Mouse (Mus musculus) left cerebral cortex, postnatal 36 days (tissue): ENCODE measurements at regions not wholly inside any gene's neighbourhood (a gene's known extent, or its start where the extent isn't known, plus 50 kb on each side); places are given as distances from the start of the nearest gene placed in this dataset.
"Not testable (repeated sequence)": the region's sequence is repeated elsewhere in the genome, so short reads cannot be mapped to it uniquely, and the experiment has no call there.

Experiments used
- DNase-seq, 2 experiments: peaks; one replicate each; pipeline ENCODE4 v3.0.0; 2021 to 2022; ENCODE audit warnings: low spot score in 2 of 2, mixed read lengths in 1 of 2
- intact Hi-C: fragments of 180-260 bp; cut with DNase I; formaldehyde crosslinking; loops from one replicate; pipeline ENCODE4 v1.15.1; 2025

DNA sequence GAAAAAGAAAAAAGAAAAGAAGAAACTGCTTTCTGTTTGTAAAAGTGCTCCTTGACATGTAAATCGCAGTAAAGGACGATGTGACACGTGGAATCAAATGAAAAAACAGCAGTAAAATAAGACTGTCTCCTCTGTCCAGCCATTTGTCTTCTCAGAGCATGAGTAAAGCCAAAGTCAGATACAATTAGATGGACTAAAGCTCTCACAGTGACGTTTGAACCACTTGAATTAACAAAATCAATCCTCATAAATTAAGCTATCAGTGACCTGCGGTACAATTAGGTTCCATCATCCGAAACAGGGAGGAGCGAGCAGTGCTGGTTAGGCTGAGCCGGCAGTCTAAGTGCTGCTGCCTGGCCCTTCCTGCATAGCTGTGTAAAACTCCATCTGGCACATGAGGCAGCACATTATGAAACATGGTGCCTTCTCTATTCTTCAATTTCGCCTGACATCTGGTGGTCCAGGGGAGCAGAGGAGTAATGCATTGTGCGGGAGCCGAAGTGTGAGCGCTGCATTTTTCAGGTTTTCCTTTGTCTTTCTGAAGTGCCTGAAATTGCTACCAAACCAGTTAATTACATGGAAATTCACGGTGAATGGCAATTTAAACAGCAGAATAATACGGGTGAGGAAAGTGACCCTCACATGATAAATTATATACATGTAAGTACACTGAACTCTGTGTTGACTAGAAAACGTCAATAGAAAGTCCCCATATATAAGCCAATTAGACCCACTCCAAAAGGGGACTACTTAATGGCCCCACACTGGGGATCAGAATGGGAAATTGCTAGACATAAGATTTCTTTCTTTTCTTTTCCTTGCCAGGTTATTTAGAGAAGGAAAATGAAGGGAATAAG, 118.1 kb downstream of the Mmrn1 start:
- intact Hi-C loops = no loop called here
- DNase-seq = peak; percentile 8 to 30

DNA sequence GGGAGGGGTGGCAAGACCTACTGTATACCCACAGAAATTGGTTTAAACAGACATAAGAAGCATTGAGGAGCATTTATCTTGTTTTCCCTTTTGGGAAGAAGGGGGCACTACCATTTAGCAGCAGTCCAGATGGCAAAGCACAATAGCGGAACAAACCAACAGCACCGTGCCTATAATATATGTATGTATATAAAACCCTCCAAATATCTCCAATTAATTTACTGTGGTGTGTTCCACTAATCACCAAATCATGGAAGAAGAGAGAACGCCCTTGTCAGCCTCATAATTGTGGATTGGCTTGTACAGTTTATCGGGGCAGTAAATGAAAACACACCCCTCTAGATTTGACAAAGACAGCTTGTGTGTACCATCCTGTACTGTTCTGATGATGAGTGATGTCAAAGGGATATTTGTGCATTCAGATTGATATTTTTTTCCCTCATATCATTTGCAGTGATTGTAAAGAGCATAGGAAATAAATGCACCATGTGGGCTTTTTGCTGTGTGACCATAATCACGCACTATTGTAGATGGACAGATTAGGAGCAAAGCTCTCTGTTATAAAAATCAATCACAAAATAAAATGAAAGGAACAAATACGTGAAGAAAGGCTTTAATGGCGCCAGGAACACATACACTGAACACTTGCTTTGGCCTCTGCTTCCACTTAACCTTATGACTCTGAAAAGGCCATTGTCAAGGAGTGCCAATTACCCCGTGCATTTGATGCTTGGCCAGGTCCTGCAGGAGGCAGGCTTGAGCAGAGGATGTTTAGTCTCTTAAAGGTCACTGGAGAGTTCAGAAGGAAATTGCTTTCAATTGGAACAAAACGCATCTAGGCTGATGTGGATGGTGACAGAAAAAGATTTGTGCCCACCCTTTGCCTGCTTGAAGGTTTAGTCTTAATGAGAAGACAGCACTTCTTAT, 119.0 kb downstream of the Mmrn1 start:
- no peak for DNase-seq
- intact Hi-C loops = no loop called here

DNA sequence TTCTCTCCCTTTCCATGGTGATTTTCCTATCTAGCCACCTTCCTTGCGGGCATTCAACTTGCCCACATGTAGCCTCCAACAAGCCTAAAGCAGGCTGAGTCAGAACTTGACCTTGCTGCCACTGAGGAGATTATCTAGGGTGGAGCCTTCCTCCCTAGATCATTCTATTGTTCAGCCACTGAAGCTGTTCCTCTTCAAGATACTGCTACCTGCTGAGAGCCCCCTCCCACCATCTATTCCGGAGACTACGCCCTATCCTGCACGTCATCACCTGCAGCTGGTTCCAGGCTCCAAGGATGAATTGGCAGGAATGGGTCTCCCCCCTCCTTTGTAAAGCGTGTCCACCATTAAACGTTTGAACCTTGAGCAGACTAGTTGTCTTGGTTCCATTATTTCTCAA, 122.9 kb downstream of the Mmrn1 start:
- DNase-seq, intact Hi-C loops: not testable (repeated sequence)

DNA sequence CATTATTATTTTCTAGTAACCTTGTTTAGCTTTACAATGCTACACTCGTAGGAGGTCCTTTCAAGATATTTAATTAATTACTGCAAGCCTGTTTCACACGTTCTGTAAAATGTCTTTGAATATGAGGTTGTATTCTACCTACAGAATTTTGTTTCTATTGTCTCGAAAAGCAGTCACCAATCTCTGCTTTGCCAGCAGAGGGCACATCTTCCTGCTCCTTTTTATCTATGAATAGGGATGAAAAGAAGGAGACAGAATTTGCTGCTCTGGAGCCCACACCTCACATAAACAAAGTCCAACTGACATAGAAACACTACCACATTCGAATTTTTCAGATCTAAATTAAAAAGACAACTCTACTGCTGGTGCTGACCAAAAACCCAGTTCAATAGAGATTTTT, 117.0 kb upstream of the Ccser1 start:
- intact Hi-C loops = loop anchor here (2.0 to 5.0 kb wide), 2 partner anchors 119 to 238 kb away; partner anchors contain the start of gene Ccser1
- DNase-seq = peak in 1 of 2 experiments; percentile 6

DNA sequence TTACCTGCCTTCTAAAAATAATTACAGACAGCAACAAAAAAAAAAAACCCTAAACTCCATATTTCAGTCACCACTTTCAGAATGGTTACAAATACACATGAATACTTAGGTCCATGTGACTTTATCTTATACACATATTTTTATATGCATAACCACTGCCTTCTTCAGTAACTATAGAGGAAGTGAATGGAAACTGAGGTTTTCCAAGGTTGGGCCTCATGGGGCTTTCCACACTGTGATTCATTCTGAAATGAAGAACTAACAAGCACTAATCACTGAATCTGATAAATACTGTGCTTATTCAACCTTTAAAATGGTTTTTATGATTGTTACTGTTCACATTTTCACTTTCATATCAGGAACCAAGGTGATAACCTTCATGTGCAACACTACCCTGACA, 114.4 kb upstream of the Ccser1 start:
- intact Hi-C loops = no loop called here
- no peak for DNase-seq

DNA sequence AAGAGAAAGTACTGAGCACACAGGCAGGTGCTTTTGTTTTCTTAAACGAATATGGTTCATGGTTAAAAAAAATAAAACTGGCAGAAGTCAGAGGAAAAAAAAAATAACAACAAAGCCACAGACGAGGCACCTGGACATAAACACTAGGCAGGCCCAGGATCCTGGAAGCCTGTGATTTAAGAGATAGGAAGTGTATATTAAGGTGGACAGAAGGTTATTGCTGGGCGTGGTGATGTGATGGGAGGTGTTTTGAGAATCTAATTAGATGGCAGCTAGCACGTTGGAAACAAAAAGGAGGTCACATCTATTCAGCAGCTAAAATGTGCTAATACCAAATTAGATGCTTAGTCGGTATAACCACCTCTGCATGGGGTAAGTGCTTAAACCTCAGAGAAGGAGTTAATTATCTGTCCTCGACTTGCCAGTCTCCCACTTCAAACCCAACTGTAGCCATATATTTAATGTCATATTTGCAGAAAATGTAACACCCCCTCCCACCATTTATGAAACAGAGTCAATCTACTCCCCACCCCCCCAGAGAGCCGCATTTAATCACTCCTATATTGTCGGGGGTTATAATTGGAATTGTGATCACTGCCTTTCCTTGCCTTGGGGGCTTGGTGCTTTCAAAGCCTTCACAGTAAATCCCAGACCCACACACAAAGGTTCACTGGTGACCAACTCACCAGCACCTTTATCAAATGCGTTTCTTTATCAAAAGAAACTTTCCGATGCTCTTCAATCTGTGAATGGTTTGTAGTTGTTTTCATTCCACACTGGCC, 113.4 kb upstream of the Ccser1 start:
- DNase-seq = no peak
- intact Hi-C loops = no loop called here

DNA sequence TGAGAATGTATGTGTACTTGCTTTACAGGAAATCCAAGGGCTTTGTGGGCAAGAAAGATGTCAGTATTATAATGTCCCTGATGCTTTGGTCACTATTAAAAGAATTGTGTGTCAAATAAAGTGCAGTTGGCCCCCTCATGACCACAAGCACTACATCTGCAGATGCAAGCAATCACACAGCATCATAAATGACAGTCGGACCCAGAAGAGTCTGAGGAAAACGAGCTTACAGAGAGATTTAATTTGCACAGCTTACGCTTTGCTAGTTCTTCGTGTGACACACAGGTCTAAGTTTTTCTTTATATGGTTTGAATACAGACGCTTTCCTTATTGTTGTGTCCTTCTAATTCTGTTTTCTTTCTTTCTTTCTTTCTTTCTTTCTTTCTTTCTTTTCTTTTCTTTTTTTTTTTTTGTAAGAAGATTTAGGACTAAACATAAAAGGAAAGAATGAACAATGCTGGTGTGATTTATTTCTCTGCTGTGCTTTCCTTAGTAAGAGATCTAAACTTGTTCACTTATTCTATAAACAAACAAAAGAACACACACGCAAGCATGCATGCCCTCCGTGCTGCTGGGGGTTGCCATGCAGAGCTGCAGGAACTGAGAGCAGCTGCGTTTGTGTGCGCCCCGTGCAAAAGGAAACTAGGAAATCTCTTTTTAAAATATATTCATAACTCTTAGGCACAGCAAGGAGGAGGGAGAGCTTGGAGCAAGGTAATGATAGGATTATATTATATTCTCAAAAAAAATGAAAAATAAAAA, 112.6 kb upstream of the Ccser1 start:
- intact Hi-C loops = no loop called here
- DNase-seq = no peak

DNA sequence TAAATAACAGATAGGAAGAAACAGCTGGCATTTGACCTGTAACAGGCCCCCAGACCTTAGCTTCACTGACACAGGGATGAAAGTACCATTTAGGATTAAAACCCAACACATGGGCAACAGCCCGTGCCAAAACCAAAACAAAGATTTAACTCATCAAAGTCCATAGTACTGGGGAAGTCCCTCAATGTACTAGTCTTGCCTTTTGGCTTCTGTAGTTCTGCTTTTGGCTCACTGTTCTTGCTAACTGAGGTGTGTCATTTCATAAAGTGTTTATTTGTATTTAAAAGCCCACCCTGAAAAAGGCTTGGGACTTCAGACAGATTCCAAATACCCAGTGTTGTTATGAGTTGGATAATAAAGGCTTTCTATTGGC, 112.0 kb upstream of the Ccser1 start:
- DNase-seq = no peak
- intact Hi-C loops = no loop called here

DNA sequence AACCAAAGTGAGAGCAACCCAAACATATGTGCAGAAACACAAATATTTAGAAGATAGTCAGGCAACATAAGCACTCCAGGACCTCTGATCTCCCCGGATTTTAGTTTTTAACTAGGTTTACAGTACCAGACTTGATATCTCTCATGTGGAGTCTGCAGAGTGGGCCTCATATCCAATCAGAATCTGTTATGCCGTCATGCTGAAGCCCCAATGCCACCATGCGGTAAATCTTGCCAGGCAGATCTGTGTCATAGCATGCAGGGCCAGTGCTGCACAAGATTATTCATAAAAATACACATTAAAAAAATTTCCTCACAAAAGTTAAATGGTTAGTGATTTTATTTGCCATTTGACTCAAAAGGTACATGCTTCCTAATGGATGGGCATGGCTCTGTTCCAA, 106.9 kb upstream of the Ccser1 start:
- intact Hi-C loops = no loop called here
- DNase-seq = no peak

DNA sequence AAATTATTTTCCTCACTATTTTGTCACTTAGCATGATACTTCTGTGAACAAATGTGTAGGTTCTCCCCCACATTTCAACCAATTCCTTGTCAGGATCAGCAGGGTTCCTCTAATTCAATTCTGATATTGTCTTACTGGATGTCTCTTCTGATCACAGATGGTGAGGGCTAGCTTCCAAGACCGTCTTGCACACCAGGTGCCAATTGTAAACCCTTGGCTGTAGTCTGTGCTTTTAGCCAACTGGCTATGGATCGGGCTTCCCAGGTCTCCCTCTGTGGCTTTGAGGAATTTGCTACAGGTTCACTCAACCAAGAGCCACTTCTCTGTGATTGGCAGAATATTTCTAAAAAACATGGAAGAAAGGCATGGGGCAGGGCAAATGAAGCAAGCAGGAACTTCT, 106.3 kb upstream of the Ccser1 start:
- no peak for DNase-seq

DNA sequence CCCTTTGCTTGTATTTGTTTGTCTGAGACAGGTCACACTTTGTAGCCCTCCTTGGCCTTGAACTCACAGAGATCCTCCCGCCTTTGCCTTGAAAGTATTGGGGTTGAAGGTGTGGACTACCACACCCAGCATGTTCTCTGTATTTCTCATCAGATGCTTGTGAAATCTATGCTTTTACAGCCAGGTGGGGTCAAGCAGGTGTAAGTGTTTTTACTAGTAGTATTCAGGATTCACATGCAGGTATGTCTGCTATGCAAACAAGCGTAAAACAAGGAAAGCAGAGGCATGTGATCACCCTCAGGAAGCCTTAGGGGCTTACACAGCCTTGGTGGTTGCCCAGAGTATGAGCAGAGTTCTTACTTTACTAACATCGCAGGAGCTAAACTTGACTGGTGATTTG, 105.4 kb upstream of the Ccser1 start:
- intact Hi-C loops = no loop called here
- DNase-seq = no peak

More for the DNA sequence above, 106.3 kb upstream of the Ccser1 start:
- intact Hi-C loops = no loop called here

DNA sequence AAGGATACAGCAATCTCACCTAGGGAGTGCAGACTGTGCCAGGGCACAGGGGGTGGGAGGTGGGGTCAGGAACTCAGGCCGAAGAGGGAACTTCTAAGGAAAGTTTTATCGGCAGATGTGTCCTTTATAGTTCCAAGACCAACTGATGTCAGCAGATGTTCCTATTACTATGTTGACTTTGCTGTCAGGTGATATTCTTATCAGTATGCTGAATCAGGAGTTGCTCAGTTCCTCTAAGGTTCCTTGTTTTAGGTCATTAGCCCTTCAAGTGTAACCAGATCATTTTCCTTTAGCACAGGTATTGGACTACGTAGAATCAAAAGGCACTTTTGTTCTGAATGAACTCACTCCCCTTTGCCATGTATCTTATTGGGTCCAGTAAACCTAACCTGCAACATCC, 101.6 kb upstream of the Ccser1 start:
- intact Hi-C loops = no loop called here
- no peak for DNase-seq

DNA sequence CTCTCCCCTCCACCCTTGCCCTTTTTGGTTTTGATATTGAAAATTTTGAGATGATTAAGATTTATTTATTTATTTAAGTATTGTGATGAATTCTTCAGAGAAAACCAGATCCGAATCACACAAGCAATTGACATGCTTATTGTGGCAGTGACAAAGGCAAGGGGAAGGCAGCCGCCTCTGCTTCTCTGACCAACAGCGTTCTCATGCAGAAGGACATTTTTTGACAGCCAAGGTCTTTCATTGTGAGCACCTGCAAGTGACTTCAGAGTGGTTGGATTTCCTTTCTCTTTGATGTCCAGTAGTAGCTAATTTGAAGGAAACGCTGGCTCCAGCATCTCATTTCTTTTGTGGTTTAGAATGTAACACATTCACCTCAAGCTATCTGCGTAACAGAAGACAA, 99.5 kb upstream of the Ccser1 start:
- intact Hi-C loops = no loop called here
- DNase-seq = no peak

DNA sequence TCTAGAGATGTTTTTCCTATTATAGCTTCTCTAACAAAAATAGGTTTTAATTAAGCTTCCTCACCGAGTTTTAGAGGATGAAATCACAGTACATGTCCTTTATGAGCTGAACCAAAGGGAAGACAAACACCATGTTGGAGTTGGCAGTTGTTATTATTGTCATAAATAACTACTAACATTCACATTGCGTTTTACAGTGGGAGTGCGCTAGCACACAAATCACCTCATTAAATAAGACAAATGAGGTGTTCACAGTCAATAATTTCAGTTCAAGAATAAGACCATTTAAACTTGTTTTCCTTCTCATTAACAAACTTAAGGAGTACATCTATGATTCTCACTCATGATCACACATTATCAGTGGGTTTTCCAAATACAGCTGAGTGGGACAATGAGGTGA, 96.8 kb upstream of the Ccser1 start:
- intact Hi-C loops = no loop called here
- DNase-seq = no peak

DNA sequence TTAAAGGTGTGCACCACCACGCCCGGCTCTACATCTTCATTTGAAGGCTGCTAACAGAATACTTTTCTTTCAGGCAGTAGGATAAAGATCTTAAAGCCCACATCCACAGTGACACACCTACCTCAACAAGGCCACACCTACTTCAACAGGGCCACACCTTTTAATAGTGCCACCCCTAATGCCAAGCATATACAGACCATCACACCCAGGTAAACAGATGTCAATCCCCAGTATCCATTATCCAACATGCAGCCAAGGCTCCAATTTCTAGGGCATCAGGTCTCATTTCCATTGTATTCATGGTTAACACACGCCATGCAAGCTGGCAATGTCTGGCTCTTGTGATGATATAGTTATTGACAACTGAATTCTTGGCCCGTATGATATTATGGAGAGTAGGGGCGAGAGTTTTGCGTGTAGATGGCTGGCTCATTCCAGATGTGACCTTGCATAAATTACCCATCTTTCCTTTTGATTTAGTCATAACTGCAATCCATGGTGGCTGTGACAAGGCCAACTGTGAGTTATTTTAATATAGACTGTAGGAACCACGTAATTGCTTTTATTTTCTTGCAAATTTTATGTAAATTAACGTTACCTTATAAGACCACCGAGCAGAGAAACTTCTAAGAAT, 80.7 kb upstream of the Ccser1 start:
- intact Hi-C loops = no loop called here
- DNase-seq = no peak

DNA sequence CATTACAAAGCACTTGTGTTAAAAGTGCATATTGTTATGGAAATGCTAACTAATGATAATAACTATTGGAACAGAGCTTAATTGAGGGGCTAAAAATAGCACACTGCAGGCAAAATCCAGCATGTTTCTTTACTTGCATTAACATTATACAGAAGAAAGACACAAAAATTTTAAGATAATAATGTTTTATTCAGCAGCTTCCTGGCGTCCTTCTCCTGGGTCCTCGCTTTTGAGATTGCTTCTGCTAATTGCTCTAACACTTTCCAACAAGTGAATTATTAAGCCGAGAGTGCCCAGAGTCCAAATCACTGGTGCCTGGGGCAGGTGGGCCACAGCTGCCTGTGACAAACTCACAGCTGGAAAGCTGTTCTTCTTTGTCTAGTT, 80.2 kb upstream of the Ccser1 start:
- no peak for DNase-seq
- intact Hi-C loops = no loop called here

DNA sequence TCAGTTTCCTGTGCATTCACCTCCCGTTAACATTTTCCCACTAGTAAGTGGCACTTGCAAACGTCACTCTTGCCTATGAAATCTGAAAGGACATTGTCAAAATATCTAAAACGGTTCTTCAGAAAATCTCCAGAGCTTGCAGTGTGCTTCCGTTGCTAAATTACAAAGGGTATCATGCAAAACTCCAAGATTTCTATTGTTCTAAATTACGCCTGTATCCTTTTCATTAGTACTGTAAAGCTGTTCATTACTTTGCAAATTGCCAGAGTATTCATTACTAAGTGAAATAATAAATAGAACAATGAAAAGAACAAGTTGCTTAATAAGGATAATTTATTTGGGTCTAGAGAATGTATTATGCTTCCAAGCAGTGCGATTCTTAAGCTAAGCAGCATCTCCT, 78.2 kb upstream of the Ccser1 start:
- intact Hi-C loops = no loop called here
- DNase-seq = no peak

DNA sequence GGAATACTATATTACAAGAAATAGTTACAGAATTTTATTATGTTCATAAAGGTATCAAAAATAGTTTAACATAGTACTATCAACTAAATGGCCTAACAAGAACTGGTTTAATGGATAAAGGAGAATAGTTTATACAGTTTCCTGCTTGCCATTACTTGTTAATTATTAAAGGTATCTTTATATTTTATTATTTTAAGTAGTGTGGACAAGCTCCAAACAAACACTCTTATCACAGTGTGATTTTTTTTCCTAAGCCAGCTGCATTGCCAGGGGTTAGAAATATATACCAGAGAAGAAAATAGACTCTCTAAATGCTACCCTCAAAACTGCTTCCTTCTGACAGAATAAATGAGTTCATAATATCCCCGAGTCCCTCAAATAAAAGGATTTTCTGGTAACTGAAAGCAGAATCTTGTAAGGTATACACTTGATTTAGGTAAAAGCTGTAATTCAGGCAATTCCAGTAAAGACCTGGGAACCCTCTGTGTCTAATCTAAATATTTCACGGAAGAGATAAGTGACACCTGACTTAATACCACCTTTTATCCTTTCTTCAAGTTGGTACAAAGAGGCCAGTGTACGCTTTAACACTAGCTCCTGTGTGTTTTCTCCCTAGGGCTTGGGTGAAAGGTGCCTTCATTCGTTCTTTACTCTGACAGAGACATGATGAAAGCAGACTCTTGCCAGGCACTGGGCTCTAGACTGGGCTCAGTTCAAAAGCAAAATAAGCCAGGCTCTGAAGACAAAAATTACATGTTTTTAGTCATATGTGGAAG, 76.5 kb upstream of the Ccser1 start:
- intact Hi-C loops = no loop called here
- no peak for DNase-seq
